Mouse (Mus musculus): Measurements from ENCODE around the gene Sox5.

Sox5 gene

DNA sequence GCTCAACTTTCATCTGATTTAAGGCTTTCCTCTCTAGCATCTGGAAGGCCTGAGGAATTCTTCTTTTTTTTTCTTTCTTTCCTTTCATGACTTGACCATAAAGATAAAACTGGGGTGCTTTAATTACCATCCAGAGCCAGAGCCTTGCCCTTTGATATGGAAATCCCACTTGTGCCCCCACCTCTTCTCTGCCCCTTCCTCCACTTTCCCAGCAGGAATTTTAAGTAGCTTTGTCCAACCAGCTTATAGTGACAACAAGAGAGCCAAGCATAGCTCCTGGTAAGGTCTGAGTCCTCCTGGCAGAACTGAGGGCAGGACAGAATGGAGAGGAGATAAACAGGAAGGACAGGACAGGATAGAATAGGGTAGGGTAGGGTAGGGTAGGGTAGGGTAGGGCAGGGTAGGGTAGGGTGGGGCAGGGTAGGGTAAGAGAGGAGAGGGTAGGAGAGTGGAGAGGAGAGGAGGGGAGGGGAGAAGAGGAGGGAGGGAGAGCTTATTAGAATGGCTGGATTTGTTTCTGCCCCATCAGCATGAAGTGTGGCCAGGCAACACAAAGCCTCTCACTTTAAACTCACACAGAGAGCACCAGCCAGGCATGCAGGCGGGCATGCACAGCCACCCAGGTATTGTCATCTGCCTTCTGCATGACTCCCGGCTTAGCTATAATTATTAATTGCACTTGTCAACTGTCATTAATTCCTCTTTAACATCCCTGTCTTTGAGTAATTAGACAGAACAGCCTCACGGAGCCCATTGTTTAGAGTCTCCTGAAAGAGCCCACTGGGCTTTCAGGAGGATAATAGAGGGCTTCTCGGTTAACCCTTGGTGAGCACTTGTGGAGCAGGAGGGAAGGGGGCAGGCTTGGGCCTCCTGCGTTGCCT is 300.9 kb downstream of the Sox5 start:
- no peak for DNase-seq (ENCODE audit: low spot score)

DNA sequence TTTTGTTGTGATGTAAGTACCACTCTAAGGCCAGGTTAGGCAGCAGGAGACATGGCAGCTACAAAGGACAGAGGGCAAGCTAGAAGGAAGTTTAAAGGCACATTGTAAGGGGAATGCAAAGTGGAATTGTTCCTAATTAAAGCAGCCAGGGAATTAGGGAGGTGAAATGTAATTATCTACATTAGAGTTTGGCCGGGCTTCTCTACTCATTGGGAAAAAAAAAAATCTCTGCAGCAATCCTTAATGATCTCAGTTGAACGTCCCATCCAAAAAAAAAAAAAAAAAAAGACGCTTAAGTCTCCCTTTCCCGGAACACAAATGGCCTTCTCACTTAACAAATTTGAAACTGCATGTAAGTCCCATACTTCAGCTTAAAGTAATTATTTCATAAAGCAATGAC is 301.9 kb downstream of the Sox5 start:
- DNase-seq (ENCODE audit: low spot score), result no peak

DNA sequence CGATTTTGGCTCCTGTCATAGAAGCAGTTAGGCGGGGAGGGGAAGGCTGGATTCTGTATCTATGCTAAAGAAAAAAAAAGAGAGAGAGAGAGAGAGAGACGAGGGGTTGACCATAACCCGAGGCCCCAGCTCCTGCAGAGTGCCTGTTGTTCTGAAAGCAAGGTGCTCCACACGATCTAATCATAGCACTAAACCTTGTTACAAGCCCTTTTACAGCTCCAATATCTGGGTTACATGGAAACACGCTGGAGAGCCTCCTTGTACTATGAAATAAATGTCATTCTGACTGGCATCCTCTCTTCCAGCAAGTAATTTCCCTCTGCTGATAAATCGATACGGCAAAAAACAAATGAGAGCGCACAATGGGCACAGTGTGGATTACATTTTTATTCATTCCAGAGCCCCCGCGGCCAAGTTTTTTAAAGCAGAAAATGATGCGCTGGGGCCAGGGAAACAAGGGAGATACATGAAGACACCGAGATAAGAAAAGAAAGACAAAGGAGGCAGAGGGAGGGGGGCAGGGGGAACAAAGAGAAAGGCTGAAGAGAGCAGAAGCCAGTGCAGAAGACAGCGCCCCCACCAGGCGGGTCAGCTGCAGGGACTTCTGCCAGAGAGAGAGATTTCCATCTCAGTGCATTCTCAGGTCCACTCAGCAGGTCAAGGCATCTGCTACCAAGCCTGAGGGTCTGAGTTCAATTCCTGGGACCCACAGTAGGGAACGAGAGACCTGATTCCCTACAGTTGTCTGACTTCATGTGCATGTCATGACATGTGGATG is 304.3 kb downstream of the Sox5 start:
- DNase-seq (ENCODE audit: low spot score), result no peak

DNA sequence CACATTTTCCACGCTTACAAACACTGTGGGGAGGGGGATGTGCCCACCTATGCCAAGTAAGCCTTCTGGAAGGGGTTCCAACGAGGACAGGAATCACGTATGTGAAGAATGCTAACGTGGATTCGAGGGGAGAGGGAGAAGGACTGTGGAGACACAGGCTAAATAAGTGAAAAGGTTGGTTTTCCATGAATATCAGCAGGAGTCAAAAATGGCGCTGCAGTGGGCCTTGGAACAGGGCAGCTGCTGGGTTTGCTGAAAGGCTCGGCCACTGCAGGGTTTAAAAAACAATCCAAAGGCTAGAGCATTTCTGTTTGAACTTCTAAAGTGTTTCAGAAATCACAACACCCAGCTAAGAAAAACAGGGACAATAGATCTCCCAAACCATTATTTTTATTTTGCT is 308.3 kb downstream of the Sox5 start:
- DNase-seq (ENCODE audit: low spot score), result no peak

DNA sequence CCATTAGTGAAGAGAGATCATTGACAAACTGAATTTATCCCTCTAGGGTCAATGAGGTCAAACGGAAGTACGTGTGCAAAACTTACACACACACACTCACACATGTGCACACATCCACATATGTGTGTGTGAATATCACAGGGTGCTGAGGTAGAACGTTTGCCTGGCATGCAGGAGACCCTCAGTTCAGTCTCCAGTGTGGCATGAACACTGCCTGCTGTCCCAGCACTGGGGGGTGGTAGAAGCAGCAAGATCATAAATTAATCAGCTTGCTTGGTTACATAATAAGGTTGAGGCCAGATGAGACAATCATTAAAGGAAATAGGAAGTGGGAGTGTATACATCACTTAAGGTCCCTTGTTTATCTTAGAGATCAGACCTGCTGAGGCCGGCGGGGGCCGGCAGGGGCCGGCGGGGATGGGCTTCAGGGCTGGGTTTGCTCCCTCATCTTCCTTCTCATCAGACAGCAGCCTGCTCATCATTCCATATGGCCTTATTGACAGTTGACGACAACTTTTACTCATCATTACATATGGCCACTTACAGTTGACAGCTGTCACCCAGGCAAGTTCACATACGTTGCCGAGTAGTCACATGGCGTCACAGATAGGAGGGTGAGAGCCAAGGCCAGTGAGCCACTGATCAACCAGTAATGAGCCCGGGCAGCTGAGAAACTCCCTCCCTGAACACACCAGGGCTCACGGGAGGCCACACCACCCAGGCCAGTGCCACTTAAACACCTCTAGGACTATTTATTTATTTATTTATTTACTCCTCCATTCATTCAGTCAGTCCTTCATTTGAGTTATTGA is 309.5 kb downstream of the Sox5 start:
- no peak for DNase-seq (ENCODE audit: low spot score)

DNA sequence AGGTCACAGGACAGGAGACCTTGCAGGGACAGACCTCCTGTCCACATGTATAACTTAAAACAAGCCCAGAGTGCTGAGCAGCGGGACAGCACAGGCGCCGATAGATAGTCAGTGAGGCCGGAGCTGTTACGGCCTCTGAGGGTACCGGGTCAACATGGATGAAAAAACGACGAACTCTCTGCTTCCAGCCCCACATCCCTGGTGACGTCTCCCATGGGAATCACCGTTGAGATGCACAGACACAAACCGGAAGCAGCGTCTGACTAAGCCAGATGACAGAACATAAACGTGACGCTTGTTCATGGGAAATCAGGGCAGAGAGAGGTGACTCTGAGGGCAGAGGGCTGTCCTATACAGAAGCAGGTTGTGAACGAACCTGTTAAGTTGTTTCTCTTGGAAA is 315.1 kb downstream of the Sox5 start:
- DNase-seq (ENCODE audit: low spot score), result no peak

DNA sequence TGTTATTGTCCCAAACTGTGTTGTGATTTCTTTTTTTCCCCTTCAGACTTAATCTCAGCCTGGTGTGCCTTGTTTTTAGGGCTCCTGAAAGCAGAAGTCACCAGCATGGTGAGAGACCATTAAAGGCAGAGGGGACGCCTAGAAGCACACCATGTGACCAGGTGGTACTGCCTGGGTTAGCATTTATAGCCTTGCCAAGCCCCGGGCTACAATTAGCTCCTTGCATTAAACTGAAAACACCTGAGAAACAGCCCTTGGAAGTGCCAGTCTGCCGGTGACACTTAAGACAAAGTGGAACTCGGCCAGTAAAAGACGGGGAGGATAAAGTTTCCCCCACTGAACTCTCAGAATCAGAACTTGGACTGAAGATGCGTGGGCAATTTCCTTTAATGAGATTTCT is 318.1 kb downstream of the Sox5 start:
- DNase-seq (ENCODE audit: low spot score), result no peak

DNA sequence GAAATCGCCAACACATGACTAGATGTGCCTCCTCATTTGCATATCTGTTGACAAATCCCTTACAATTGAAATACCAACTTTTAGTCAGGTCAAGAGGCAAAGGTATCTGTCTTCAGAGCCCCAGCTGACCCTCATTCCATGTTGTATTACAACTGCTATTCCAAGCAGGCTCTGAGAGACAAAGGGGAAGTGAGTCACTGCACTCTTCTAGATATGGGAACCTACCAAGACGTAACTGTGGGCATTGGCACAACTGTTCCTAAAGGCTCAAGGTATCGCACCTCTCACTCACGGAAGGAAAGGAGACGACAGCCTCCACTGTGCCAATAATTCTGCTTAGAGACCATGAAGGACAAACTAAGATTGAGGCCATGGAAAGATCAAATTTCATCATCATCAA is 318.5 kb downstream of the Sox5 start:
- DNase-seq (ENCODE audit: low spot score), result no peak

DNA sequence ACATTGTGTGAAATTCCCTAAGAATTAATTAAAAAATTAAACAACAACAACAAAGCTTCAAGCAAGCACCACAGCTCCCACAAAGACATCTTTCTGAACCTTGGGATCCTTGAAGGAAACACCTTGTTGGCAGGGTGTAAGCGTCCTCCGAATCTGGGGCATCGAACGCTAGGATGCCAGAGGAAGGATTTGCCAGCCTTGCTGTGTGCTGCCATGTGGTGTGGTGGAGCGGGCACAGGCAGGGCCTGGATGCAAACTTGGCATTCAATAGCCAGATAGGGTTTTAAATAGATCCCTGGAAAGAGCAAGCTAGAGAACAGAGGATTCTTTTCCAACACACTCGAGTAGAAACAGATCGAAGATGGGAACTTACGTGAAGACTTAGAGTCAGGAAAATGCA is 322.3 kb downstream of the Sox5 start:
- DNase-seq (ENCODE audit: low spot score), result no peak

DNA sequence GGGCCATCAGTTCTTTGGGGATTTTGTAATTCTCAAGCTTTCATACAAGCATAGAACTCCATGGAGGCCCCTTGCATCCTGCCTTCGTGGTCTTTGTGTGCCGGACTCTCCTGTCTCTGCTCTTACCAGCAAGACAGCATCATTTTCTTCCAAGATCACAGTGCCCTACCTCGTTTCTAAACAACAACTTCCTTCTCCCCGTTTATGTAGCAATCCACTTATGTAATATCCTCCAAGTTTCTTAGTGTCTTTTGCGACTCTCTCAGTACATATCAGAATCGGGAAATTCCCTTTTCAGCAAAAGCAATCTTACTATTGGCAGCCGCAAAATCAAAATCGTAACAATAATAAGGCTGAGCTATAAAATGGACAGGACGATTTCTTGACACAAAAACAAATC is 324.3 kb downstream of the Sox5 start:
- DNase-seq (ENCODE audit: low spot score), result no peak

DNA sequence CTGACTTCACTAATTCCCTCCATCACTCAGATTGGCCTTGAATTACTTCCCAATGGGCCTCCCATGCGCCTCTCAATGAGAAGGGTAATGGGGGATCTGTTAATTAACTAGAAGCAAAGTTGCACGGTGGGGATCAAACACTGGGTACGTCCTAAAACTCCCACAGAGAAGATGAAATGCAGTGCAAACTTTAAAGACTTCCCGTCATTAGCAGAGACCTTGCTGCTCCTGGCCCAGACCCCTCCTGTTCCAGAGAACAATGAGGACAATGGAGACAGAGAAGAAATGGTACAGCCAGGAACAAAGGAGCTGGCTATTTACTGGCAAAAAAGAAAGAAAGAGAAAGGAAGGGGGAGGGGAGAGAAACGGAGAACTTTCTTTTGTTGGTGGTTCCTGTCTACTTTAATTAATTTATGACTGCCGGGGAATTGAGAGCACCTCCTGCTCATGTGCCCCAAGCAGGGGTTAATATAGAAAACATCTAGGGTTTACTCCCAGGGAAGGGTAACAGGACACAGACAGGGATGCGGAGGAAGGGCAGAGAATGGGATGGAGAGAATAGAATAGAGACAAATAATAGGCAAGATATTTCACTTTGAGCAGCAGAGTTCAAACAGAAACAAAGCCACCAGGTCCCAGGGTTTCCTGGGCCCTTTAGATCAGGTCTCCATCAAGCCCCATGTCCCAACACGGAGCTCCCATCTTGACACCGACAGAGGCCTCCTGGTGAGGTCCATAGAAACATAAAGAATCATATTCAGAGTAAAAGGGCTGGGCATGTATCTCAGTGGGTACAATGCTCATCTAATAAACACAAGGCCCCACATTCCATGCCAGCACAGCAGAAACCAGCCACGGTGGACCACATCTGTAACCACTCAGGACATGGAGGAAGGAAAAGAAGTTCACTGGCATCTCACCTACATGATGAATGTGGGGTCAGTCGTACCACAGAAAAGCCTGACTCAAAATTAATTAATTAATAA is 327.2 kb downstream of the Sox5 start:
- DNase-seq (ENCODE audit: low spot score), result no peak

DNA sequence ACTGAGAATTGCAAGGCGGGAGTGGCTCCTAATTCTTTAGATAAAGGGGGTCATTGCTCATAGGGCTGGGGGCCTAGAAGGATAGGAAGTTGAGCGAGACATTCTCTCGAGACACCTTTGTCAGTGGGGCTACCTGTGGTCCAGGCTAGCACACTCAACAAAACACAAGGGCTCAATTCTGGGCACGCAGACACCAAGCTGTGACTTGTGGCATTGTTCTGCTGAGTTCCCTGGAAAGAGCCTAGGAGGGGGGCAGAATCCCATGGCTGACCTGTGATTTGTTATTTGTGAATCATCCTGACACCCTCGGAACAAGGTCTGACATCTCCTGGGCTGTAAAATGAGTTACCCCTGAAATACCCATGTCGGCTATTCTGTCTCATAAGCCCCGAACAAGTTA is 328.2 kb downstream of the Sox5 start:
- no peak for DNase-seq (ENCODE audit: low spot score)

DNA sequence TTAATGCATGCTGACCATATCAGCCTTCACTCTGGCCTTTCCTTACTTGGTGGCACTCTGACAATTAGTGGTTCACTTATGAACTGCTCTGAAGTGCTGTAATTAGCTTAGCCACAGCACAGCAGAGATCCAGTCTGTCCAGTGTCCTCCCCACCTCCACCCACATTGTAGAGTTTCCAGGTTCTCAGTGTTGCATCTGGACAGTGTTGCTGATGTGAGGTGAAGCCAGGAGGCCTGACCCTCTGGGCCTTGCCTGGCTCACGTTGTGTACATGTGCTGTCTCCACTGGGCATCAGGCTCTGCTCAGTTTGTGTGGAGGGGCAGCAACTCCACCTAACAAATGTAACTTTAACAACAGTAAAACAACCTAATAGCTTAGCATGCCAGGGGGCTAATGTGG is 328.6 kb downstream of the Sox5 start:
- DNase-seq (ENCODE audit: low spot score), result no peak

DNA sequence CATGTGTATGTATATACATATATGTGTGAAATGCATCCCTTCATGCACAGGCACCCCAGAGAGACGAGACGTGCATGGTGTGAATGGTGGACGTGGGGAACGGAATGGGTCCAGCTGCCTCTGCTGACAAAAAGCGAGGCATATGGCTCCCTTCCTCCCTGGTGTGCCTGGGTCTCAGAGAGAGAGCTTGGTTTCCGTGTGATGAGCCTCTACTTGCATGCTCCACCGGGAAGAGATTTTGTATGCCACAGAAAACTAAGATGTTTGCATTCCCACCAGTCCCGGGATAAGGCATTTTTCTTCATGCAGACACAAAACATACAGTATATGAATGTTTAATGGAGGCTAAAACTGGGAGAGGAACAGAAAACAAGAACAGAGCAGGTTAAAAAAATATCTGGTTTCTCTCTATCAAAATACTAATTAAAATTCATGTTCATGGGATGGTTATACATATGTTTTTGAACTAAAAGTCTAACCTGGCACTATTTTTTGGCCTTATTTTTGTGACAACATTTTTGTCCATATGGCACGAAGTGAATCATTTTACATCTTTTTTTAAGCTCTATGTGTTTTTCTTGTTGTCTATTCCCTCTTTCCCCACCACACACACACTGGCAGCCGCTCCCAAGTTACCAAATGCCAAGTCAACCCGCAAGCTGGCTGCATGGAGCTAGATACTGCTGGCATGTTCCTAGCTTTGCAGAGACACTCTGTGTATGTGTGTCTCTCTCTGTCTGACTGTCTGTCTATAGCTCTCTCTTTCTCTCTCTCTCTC is 329.4 kb downstream of the Sox5 start:
- DNase-seq (ENCODE audit: low spot score), result no peak

DNA sequence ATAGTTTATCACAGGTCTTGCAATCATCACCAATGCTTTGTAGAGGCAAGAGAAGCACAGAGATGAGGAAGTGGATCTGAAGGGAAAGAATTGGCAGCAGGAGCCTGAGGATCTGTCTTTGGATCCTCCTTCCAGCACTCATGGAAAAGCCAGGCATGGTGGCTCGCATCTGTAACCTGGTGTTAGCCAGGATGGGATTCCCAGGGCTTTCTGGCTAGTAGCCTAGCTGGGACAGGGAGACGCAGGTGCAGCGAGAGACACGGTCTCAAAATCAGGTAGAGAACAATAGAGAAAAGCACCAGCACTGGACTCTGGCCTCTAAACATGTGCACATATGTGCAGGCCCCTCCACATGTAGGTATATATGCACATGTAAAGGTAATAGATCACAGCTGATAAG is 330.1 kb downstream of the Sox5 start:
- DNase-seq (ENCODE audit: low spot score), result no peak

DNA sequence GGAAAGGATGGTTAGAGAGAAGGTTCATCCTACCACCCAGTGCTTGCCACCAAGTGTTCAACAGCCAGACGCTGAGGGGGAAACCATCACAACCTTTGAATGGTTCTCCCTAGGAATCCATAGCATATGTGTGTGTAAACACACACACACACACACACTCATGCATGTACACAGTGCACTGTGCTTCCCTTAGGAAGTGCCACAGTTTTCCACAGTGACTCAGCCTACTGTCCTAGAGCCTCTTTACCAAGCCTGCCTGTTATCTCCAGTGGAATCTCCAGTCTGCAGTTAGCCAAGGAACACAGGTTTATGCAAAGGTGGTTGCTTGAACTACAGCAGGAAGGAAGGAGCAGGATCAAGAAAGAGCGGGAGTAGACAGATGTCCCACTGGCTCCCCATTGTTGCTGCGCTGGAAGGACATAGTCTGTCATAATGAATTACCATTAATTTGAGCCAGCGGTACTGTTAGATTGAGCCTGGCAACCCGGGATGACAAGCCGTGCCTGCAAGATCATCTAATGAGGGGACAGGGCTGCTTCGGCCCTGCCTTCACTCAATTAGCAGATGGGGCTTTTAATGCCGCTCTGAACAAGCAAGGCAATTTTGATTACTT is 335.9 kb downstream of the Sox5 start:
- no peak for DNase-seq (ENCODE audit: low spot score)

DNA sequence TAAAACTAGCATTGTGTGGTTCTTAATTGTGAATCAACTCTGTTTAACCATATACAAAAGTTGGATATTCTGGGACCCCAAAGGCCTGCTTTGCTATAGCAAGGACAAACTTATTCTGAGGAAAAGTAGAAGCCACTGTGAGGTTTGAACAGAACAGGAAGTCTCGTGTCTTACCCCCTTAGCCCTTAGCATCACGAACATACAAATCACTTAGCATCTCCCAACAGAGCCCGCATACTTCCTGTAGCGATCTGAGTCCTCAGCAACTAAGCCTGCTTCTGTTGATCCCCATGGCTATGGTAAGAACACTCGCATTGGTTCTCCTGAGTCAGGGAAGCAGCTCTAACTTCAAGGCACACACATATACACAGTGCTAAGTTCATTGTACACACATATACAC is 337.4 kb downstream of the Sox5 start:
- no peak for DNase-seq (ENCODE audit: low spot score)

DNA sequence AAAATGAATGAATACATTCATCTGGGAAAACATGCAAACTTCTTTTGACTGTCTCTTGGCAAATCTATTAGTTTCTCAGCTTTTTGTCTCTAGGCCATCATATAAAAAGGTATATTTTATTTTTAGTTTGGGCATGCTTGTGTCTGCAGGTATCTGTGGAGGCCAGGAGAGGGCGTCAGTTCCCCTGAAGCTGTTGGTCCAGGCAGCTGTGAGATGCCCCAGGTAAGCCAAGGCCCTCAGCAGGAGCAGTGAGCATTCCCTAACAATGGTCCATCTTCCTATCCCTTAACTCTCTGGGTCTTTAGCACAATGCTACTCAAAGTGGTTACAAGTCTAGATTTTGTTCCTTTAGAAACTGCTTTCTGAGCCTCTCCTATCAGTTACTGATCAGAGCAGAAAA is 338.1 kb downstream of the Sox5 start:
- DNase-seq (ENCODE audit: low spot score), result no peak

DNA sequence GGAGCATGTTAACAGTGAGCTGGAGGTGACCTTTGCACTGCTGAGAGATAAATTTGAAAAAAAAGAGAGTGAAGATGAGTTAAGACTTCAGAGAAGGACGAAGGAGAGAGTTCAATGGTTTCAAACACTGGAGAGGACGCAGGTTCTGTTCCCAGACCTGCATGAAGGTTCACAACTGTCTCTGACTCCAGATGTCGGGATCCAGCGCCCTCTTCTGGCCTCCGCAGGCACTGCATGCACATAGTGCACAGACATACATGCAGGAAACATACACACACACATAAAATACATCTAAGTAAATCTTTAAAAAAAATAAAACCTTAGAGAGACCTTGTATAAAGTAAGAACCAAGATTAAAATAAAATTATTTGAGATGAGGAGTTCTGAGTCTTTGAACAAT is 352.5 kb downstream of the Sox5 start:
- no peak for DNase-seq (ENCODE audit: low spot score)

DNA sequence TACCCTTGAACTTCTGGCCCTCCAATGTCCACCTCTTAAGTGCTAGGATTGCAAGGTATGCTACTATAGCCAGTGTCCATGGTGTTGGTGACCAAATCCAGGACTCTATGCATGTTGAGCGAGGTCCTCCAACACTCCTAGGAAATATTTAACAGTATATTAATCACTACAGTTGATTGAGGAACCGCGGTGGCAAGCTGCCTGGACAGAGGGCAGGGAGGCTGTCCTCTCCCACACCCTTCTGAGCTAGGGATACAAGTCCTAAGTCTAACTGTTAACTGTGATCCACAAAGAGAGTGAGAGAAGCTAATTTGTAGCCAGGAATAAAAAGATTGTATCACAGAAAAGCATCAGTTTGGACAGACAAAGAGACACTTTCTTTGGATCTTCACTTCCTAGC is 373.7 kb downstream of the Sox5 start:
- no peak for DNase-seq (ENCODE audit: low spot score)
